8 mouse cellular contexts compared by ENCODE assay signal in the genomic region with DNA sequence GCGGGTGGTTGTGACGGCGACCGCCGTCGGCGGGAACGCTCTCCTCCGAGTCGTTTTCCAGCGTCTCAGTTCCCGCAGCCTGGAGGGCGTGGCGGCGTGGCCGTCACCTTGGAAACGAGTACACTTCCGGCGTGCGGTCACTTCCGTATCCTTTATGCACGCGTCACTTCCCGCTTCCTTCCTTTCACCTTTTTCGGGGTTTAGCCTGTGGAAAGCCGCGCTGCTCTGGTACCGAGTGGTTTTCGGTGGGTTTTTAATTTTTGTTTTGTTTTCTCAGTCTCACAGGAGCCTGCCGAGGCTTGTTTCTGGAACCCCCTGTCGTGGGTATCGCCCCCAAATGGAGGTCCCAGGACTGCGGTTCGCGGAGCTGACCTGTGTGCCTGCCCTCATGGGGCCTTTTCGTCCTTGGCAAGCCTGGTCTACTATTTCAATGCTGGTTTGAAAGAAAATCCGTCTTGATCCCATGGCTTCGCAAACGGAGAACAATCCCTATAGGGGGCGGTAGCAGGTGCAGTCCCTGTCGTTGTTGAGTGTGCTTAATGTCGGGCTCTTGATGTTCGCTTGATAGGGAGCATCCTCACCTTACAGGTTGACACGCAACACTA. TPM values are rescaled to one million over a fixed set of nuclear protein-coding genes. Genes with fewer than 3 reads are reported as not detected.
A peak's percentile ranks its signal among the peaks of the same experiment; 100 is the strongest.
DNase-seq lines count a peak whose midpoint lies in the region; ATAC-seq lines count a peak whose summit lies in the region.

A gene (minus strand): TSS at position 122 of the 605 bp plus-strand sequence.

- H3K27me3 ChIP-seq in heart, embryonic 13.5 days (replicated peaks) = peaks cover 15% of the 10 kb centered on the region
- peaks cover 28% of the 10 kb centered on the region for H3K27me3 ChIP-seq in liver, embryonic 12.5 days (replicated peaks)
- H3K27me3 ChIP-seq in stomach, embryonic 15.5 days (replicated peaks) = no peaks in the 10 kb centered on the region

- H3K27ac ChIP-seq in brown adipose tissue, adult 24 weeks (replicated peaks; ENCODE audit: low read depth, low read length) = peak within 1 kb of the TSS; percentile 93
- peak within 1 kb of the TSS; percentile 78 for H3K27ac ChIP-seq in heart, embryonic 13.5 days (replicated peaks)
- H3K27ac ChIP-seq in liver, embryonic 12.5 days = peak within 1 kb of the TSS; percentile 74
- H3K27ac ChIP-seq in stomach, embryonic 15.5 days = peak within 1 kb of the TSS; percentile 82

- H3K4me2 ChIP-seq in heart, embryonic 13.5 days = peak within 1 kb of the TSS; percentile 97
- peak within 1 kb of the TSS; percentile 88 for H3K4me2 ChIP-seq in liver, embryonic 12.5 days
- peak within 1 kb of the TSS; percentile 99 for H3K4me2 ChIP-seq in stomach, embryonic 15.5 days

- H3K9ac ChIP-seq in heart, embryonic 13.5 days = peak within 1 kb of the TSS; percentile 89
- H3K9ac ChIP-seq in liver, embryonic 12.5 days = peak within 1 kb of the TSS; percentile 82
- peak within 1 kb of the TSS; percentile 76 for H3K9ac ChIP-seq in stomach, embryonic 15.5 days

- peak within 1 kb of the TSS; percentile 77 for H3K4me3 ChIP-seq in brown adipose tissue, adult 24 weeks (ENCODE audit: insufficient read depth, low read depth, low read length)
- H3K4me3 ChIP-seq in heart, embryonic 13.5 days = peak within 1 kb of the TSS; percentile 85
- peak within 1 kb of the TSS; percentile 84 for H3K4me3 ChIP-seq in liver, embryonic 12.5 days
- peak within 1 kb of the TSS; percentile 88 for H3K4me3 ChIP-seq in stomach, embryonic 15.5 days (replicated peaks)

- H3K36me3 ChIP-seq in heart, embryonic 13.5 days = peaks cover 27% of the 10 kb centered on the region
- H3K36me3 ChIP-seq in liver, embryonic 12.5 days = peaks cover 27% of the 10 kb centered on the region
- H3K36me3 ChIP-seq in stomach, embryonic 15.5 days = no peaks in the 10 kb centered on the region; the same call in 1 of the 2 replicates

- peak; percentile 96 for ATAC-seq in heart, embryonic 13.5 days (ENCODE audit: extremely low read depth, insufficient number of reproducible peaks, low FRiP score, low TSS enrichment)
- peak; percentile 97 for ATAC-seq in liver, embryonic 12.5 days
- ATAC-seq in stomach, embryonic 15.5 days (ENCODE audit: insufficient read depth, low FRiP score, low read depth) = peak; percentile 98

- H3K9me3 ChIP-seq in heart, embryonic 13.5 days = no peaks in the 10 kb centered on the region
- no peaks in the 10 kb centered on the region for H3K9me3 ChIP-seq in liver, embryonic 12.5 days (replicated peaks)
- H3K9me3 ChIP-seq in stomach, embryonic 15.5 days = no peaks in the 10 kb centered on the region

- whole genome bisulfite sequencing in heart, embryonic 13.5 days = under 1% methylated on average over 44 of the region's 44 CpGs
- under 1% methylated on average over 44 of the region's 44 CpGs for WGBS in liver, embryonic 12.5 days (ENCODE audit: insufficient replicate concordance)
- under 1% methylated on average over 44 of the region's 44 CpGs for WGBS in stomach, embryonic 15.5 days

- DNase-seq in CD4-positive, CD25-positive, alpha-beta regulatory T cell, adult 2 months (ENCODE audit: low read depth, low spot score) = peak; percentile 96
- DNase-seq in fat pad, adult 2 months (ENCODE audit: extremely low read depth, low read depth, low spot score) = peak; percentile 33
- DNase-seq in kidney, postnatal 10 days = peak; percentile 96
- DNase-seq in natural killer cell, adult 2 months (ENCODE audit: low spot score in 2 of 2) = peak; percentile 80 to 83

- H3K4me1 ChIP-seq in brown adipose tissue, adult 24 weeks (ENCODE audit: control insufficient read depth, insufficient read depth, insufficient read length, low read length) = peaks cover 3% of the 10 kb centered on the region
- H3K4me1 ChIP-seq in heart, embryonic 13.5 days = peaks cover 18% of the 10 kb centered on the region
- peaks cover 14% of the 10 kb centered on the region for H3K4me1 ChIP-seq in liver, embryonic 12.5 days
- H3K4me1 ChIP-seq in stomach, embryonic 15.5 days = peaks cover 7% of the 10 kb centered on the region; the same call in 1 of the 2 replicates

RNA-seq across cellular contexts. Expression of the gene that starts here (rescaled TPM):
- 1.2 and 2.5 TPM in 2 replicates for polyA plus RNA-seq in brown adipose tissue, adult 24 weeks (2012; ENCODE audit: insufficient read depth, insufficient read length, missing spikeins)
- polyA plus RNA-seq in heart, embryonic 13.5 days (2015; fragmentation: Nextera tagmentation; extraction: Ambion mirVana) = 3.8 and 4.1 TPM in 2 replicates
- 0.77 and 1.1 TPM in 2 replicates for polyA plus RNA-seq in liver, embryonic 12.5 days (2016; fragmentation: Nextera tagmentation; extraction: Ambion mirVana)
- 5.0 and 5.8 TPM in 2 replicates for polyA plus RNA-seq in stomach, embryonic 15.5 days (2015; fragmentation: Nextera tagmentation; extraction: Ambion mirVana)

Comparison
In these comparisons a context has a peak if more than half of its experiments do, and no peak if none do; other contexts are left out.
1. Peak in every context shown above with its lines: DNase-seq, ATAC-seq, H3K4me3 ChIP-seq and H3K27ac ChIP-seq.
2. DNase-seq: peak in every context shown above with its lines; median percentile 96 in CD4-positive, CD25-positive, alpha-beta regulatory T cell, adult 2 months; 96 in kidney, postnatal 10 days; 82 in natural killer cell, adult 2 months; 33 in fat pad, adult 2 months.